Mouse (Mus musculus): Measurements from ENCODE around the gene Stt3a.

- no peak for TF ChIP-seq CTCF (IDR thresholded peaks at IDR 0.05; ENCODE audit: low read depth, low read length)
- TF ChIP-seq POLR2A (IDR thresholded peaks at IDR 0.05; ENCODE audit: extremely low read depth, insufficient read depth, low read length), result no peak
Observed at GRCm38 (mm10) chr9:36768156-36769047, 923 bp upstream of the Stt3a start.
